Mouse (Mus musculus): ENCODE results near the gene Fam234a.

DNA sequence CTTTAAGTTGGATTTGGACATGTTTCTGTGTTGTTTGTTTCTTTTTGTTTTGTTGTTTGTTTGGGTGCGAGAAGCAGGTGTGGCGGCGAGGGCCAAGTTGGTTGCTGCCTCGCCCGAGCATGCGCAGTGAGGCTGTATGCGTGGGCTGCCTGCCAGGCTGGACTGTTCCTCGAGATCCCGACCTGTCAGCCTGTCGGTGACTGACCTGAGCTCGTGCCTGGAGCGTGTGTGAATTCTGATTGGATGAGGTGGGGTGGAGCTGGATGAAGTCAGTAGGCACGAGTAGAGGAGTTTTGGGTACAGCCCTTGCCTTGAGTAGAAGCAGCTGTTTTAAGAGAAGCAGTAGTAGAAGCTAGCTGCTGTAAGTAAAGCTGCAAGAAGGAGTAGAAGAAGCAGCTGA, 31.9 kb upstream of the Fam234a start:
- TF ChIP-seq CTCF (IDR thresholded peaks at IDR 0.05; ENCODE audit: insufficient read depth, low read depth, low read length), result no peak
- no peak for TF ChIP-seq POLR2A (IDR thresholded peaks at IDR 0.05; ENCODE audit: insufficient read depth, low read depth, low read length)

Measured in olfactory bulb, adult 2 months (tissue).